Mouse (Mus musculus) retina, postnatal 1 day (tissue): ENCODE data around the gene Lama2.

ENCODE experiments used
- DNase-seq: peaks from one replicate; pipeline ENCODE4 v3.0.0-alpha.2; 2012

Gene Lama2

GRCm38 (mm10) chr10:27382887-27383609 is 236.5 kb downstream of the Lama2 start:
- peak; percentile 1 for DNase-seq

DNA sequence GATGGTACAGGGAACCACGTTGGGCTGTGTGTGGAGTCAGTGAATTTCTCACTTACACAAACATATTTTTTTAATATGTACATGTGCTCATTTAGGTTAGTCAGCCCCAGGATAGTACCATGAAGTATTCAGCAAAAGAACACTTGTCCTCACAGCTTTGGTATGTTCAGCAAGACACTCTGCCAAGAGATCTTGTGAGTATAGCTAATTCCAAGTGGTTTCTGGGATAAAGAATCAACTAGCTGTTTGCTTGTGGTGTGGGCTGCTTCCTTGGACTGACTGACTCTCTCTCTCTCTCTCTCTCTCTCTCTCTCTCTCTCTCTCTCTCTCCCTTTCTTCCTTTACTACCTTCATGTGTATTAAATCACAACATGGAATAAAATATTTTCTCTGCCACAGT is 241.3 kb downstream of the Lama2 start:
- no peak for DNase-seq

- peak; percentile 33 for DNase-seq
Measured at GRCm38 (mm10) chr10:27344278-27344677, 275.3 kb downstream of the Lama2 start.

- peak; percentile 91 for DNase-seq
Measured at GRCm38 (mm10) chr10:27322410-27322990, 297.1 kb downstream of the Lama2 start.

DNA sequence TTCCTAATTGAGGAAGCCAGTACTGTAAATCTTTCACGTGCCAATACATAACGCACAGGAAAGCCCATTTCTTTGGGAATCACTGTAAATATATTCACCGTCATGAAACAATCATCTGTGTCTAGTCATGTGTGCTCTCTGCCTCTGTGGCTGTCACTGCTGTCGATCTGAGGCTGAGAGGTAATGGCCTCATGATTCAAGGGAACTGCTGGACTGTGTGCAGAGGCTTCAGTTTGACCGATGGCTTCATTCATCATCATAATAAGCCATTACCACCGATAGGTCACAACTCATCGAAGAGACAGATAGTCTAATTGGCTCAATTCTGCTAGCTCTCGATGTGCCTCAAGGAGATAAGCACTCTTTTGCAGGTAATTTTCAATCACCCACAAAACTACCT is 312.1 kb downstream of the Lama2 start:
- peak; percentile 73 for DNase-seq

DNA sequence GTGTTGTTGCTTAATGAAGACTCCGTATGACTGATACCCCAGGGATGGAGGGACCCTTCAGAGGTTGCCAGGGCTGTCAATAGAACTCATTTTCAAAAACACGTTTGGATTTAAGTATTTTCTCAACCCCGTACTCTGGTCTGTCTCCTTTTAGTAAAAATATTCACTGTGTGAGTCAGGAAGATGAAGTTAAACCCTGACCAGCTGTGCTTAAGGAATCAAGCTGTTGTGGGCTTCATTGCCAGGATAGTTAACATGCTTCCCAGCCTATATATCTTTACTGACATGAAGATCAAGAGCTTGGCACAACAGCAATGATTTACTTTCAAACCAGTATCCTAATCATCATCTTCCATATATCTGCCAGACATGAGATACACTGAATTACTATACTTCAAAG is 314.3 kb downstream of the Lama2 start:
- no peak for DNase-seq

DNA sequence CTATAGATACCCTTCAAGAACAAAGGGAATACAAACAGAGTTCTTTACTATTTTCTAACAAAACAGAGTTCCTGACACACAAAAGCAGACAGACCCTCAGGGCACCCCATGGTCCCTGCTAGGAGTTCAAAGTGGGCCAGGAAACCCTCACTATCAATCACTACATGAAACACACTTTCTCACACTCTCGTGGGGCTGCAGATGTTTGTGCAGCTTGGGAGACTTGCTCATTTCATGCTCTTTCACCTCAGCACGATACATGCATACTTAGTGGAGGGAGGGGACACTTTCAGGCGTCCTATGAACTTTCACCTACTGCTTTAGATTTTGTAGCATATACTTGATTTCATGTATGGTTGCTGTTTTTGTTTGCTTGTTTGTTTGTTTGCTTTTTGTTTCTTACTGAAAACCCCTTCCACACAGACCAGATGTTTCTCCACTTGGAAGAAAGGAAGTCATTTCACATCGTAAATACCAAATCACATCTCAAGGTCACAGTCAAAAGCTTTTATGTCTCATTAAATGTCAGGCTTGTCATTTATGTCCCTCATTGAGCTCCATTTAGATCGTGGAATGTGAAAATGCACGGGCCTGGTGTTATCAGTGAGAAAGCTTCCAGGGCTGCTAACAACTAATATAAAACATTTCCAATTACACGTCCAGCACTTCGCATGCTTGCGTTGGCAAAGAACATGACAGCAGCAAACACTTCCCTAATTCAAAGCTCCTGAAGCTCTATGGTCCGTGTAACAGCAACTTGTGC is 334.3 kb downstream of the Lama2 start:
- DNase-seq = peak; percentile 5

DNA sequence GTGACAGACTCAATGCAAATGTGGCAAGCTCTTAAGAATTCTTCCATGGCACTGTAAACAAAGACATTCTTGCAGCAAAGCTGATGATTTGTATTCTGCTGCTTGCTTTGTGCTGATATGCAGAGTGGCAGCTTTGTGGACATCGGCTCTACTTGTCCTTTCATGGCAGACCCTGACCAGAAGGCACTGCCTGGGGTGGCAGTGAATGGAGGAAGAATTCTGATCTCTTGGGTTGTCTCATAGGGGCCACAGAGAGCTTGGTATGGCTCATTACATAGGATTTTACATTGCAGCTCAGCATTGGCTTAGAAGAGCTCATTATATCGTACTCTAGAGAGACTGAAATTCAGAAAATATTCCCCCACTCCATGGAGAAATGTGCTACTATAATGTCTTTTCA is 352.1 kb downstream of the Lama2 start:
- no peak for DNase-seq

- DNase-seq = no peak
Measured at GRCm38 (mm10) chr10:27265812-27266211, 353.7 kb downstream of the Lama2 start.

- no peak for DNase-seq
Measured at GRCm38 (mm10) chr10:27264713-27265112, 354.8 kb downstream of the Lama2 start.

- no peak for DNase-seq
Measured at GRCm38 (mm10) chr10:27249741-27250140, 369.8 kb downstream of the Lama2 start.

DNA sequence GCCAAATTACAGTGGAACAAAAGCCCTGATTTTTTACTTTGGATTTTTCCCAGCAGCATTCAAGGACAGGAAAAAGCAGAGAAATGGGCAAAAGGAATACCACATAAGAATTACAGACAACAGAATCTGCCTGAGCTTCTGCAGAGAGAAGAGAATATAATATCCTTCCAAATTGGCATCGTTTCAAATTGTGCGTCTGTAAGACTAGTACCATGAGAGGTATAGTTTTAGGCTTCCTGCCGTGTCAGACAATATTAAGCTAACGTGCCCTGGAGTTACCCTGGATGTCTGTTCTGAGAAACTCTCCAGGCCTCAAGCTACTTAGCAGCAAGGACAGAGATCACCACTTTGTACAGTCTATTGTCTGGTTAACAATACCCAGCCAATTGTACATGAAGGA is 384.8 kb downstream of the Lama2 start:
- peak; percentile 33 for DNase-seq

DNA sequence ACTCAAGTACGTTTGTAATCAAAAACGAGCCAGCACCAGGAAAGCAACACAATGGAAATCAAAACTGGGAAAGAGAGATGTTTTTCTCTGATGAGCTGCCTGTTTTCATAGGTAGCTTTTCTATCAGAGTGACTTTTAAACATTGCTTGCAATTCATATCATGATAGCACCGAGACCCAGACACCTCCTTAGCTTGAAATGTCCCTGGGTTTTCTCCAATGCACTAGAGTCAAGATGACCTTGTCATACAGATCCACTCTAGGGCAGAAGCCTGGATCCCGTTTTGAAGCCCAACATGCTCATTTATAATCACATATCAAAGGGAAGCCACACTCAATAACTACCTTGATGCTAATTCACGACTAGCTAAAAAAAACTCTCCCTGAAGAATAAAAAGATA is 386.0 kb downstream of the Lama2 start:
- no peak for DNase-seq

DNA sequence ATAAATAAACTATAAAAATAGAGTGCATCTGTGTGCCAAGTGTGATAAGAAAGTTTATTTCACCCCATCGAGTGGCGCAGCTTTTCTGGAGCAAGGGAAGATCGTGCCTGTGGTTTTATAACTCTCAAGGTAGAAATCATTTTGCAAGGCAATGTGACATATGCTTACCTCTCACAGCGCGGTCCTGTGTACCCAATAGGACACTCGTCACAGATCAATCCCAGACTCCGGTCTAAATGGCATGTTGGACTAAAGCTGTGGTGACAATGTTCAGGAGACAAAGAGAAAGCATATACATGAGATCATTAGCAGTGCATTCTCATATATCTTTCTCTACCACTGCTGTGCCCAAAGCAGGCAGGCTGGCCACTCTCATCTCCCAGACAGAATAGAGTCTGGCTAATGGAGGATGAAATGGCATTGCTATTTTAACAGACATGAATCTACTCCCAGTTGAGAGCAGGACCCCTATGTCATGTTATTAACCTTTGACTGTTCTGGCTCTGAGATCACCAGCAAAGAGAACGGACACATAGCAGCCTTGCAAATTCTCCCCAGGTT is 395.7 kb downstream of the Lama2 start:
- no peak for DNase-seq

DNA sequence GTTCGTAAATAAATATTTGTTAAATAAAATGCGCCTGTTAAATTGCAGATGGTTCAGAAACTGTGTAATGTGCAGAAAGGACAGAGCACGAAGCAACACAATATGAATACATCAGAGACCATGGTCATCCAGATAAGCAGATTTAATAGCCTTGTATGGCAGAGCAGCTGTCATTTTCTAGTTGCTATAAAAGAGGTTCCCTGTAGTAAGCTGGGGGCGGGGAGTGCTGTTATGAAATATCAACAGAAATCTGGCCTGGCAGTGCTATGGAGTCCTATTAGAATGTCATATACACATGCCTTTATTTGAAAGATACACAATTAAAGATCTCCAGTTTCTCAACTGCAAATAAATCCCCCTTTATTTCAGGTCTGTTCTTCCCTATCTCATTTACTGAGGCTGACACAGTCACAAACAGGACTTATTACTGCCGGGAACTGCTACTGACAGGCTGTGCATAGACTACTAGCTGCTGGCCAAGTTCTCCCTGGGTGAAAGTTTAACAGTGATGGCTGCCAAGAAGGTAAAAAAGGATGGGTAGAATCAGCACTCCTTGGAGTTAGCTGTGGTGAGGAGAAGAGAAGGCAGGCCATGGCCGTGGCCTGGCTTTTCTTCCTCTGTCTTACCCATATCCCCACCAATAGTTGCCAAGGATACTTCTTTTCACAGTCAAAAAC is 396.8 kb downstream of the Lama2 start:
- DNase-seq = no peak

GRCm38 (mm10) chr10:27219698-27220097 is 399.9 kb downstream of the Lama2 start:
- DNase-seq = no peak

- no peak for DNase-seq
Measured at GRCm38 (mm10) chr10:27207320-27207719, 412.2 kb downstream of the Lama2 start.

GRCm38 (mm10) chr10:27198443-27198842 is 421.1 kb downstream of the Lama2 start:
- no peak for DNase-seq

DNA sequence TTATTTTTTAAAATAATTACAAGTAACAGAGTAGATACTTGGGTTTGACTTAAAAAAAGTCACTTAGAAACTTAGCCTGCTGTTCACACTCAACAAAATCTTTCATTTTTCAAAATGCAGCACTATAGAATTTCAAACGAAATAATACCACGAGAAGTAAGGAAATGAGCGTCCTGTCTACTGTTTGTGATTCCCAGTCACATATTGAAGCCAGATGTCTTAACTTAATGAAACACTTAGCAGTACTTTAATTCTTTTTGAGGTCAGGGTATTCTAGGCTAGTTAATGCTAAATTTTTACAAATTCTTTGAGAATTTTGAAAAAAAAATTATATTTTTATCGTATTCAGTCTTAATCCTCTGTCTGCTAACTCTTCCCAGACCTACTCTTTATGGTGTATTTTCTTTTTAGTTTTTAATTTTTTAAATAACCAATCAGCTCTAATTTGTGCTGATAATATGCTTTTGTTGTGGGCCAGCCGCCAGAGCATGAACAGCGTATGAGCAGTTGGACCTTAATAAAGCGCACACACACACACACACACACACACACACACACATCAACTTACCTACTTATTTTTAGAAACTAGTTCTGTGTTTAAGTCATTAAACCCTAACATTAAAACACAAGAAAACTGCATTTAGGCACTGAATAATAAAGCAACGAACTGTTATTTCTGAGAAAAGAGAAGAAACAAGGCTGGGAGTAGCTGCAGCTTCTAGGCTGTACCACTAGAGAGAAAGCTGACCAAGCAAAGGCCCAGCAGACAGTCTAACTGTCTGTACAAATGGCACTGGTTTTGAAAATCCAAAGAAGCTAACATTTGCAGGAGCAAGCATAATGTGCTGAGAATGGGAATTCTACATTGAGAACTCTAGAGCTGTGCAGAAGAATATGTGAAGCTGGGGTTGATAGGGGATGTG is 425.3 kb downstream of the Lama2 start:
- DNase-seq = no peak

DNA sequence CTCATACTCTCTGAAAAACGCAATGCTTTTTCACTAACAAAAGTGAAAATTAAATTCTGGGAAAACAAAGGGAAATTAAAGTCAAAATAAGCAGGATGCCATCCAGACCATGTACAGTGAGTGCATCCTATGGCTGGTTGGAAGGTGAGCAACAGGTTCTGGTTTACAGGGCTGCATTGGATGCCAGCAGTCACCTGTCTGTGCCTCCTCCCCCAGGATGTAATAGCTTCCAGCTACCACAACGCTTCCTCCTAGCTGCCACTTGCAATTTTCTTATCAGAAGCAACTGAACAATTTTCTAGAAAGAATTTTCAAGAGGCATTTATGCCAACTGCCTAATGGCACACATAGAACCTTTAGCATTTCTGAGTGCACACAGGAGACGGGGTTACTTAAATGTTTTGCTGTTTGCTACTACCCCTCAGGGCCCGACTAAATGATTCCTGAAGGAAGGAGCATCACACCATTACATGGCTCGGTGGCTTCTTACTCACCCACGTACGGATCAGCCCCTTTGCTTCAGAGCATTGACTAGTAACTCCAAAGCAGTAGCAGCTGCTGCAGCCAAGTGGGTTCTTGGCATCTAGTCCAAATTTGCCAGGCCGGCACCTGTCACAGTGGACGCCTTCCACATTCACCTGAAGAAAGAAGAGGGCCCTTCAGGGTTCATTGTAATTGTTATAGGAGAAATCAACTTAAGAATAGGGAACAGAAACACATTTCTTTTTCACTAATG is 430.8 kb downstream of the Lama2 start:
- no peak for DNase-seq

DNA sequence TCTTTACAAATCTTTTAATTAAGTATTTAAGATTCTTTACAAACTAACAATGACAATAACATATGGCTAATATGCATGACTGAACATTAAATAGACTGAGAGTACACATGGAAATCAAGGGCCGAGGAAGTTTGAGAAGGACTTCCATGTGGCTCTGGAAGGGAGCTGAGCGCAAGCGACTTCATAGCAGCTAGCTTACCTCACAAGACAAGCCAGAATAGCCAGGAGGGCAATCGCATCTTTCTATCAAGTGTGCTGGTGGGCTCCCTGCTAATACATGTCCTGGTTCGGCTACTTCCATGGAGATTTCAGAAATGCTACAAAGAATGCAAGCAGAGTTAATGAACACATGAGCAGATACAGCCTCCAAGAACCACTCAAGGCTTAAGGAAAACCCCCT is 435.4 kb downstream of the Lama2 start:
- DNase-seq = no peak
